ENCODE assay signal across 23 mouse cellular contexts in genomic region chr13:109827909-109828308, GRCm38 (mm10).
A peak's percentile ranks its signal among the peaks of the same experiment; 100 is the strongest.
DNase-seq lines count a peak whose midpoint lies in the region; ATAC-seq and TF ChIP-seq lines count a peak whose summit lies in the region.
"Had no signal": no experiment of that assay in that cellular context is flagged by ENCODE, and none has a peak within 500 bp of the region (broad histone marks: within the 10 kb centered on the region; RNA-seq: fewer than 3 reads in every experiment).

No protein-coding gene starts in this region.

- H3K27me3 ChIP-seq in liver, embryonic 14.5 days (ENCODE audit: control insufficient read depth, insufficient read depth, low read length): no peaks in the 10 kb centered on the region
- no peaks in the 10 kb centered on the region for H3K27me3 ChIP-seq in heart, embryonic 12.5 days (replicated peaks)
- H3K27me3 ChIP-seq: embryonic facial prominence, embryonic 12.5 days; forebrain, embryonic 12.5 days; hindbrain, embryonic 15.5 days; limb, embryonic 13.5 days; midbrain, embryonic 12.5 days; stomach, embryonic 15.5 days had no signal

- H3K4me3 ChIP-seq in liver, embryonic 14.5 days (ENCODE audit: insufficient read depth in 1 of 2, low read depth in 2 of 2, low read length in 2 of 2): no peak overlapping the region
- H3K4me3 ChIP-seq in heart, embryonic 12.5 days: no peak overlapping the region
- H3K4me3 ChIP-seq: embryonic facial prominence, embryonic 12.5 days; forebrain, embryonic 12.5 days; hindbrain, embryonic 15.5 days; limb, embryonic 13.5 days; midbrain, embryonic 12.5 days; stomach, embryonic 15.5 days had no signal

- no peaks in the 10 kb centered on the region for H3K36me3 ChIP-seq in liver, embryonic 14.5 days (replicated peaks; ENCODE audit: control insufficient read depth, insufficient read depth, low read depth)
- no peaks in the 10 kb centered on the region for H3K36me3 ChIP-seq in heart, embryonic 12.5 days
- H3K36me3 ChIP-seq: embryonic facial prominence, embryonic 12.5 days; forebrain, embryonic 12.5 days; hindbrain, embryonic 15.5 days; limb, embryonic 13.5 days; midbrain, embryonic 12.5 days; stomach, embryonic 15.5 days had no signal

- no peak overlapping the region for H3K27ac ChIP-seq in liver, embryonic 14.5 days
- H3K27ac ChIP-seq in heart, embryonic 12.5 days (ENCODE audit: poor library complexity, severe bottlenecking): no peak overlapping the region
- H3K27ac ChIP-seq: embryonic facial prominence, embryonic 12.5 days; forebrain, embryonic 12.5 days; hindbrain, embryonic 15.5 days; limb, embryonic 13.5 days; macrophage; midbrain, embryonic 12.5 days; stomach, embryonic 15.5 days had no signal

- H3K9me3 ChIP-seq in liver, embryonic 14.5 days (ENCODE audit: control insufficient read depth, low read length): no peaks in the 10 kb centered on the region
- no peaks in the 10 kb centered on the region for H3K9me3 ChIP-seq in heart, embryonic 12.5 days (replicated peaks)
- H3K9me3 ChIP-seq: embryonic facial prominence, embryonic 12.5 days; forebrain, embryonic 12.5 days; hindbrain, embryonic 15.5 days; limb, embryonic 13.5 days; midbrain, embryonic 12.5 days; stomach, embryonic 15.5 days had no signal

- H3K9ac ChIP-seq in liver, embryonic 14.5 days (replicated peaks): no peak overlapping the region
- H3K9ac ChIP-seq in heart, embryonic 12.5 days: no peak overlapping the region
- H3K9ac ChIP-seq: embryonic facial prominence, embryonic 12.5 days; forebrain, embryonic 12.5 days; hindbrain, embryonic 15.5 days; limb, embryonic 13.5 days; lung, embryonic 14.5 days; midbrain, embryonic 12.5 days; stomach, embryonic 15.5 days had no signal

- WGBS in liver, embryonic 14.5 days (ENCODE audit: insufficient replicate concordance): 58% methylated on average over 3 of the region's 3 CpGs
- WGBS in heart, embryonic 12.5 days: 89% methylated on average over 3 of the region's 3 CpGs

- peaks cover 5 to 13% of the 10 kb centered on the region in 2 experiments for H3K4me1 ChIP-seq in liver, embryonic 14.5 days (replicated peaks; ENCODE audit: control insufficient read depth in 2 of 2, insufficient read depth in 2 of 2, low read length in 1 of 2)
- H3K4me1 ChIP-seq in heart, embryonic 12.5 days (replicated peaks): peaks cover 22% of the 10 kb centered on the region

- H3K4me2 ChIP-seq in liver, embryonic 14.5 days (ENCODE audit: low read depth): no peak overlapping the region
- no peak overlapping the region for H3K4me2 ChIP-seq in heart, embryonic 12.5 days
- H3K4me2 ChIP-seq: embryonic facial prominence, embryonic 12.5 days; forebrain, embryonic 12.5 days; hindbrain, embryonic 15.5 days; limb, embryonic 13.5 days; lung, embryonic 14.5 days; midbrain, embryonic 12.5 days; stomach, embryonic 15.5 days had no signal

- peak; percentile 45; the same call in 1 of the 2 replicates for ATAC-seq in erythroid progenitor cell, adult 5-6 weeks (replicated peaks; ENCODE audit: low FRiP score, poor library complexity, severe bottlenecking)
- peak; percentile 50 for ATAC-seq in liver, embryonic 14.5 days (ENCODE audit: insufficient read depth)
- peak; percentile 62 for ATAC-seq in megakaryocyte-erythroid progenitor cell, adult 5-6 weeks (replicated peaks; ENCODE audit: low FRiP score, low TSS enrichment, poor library complexity, severe bottlenecking)
- no peak for ATAC-seq in heart, embryonic 12.5 days (ENCODE audit: insufficient number of reproducible peaks, low FRiP score)
- ATAC-seq: activated CD4-positive, CD25-positive, alpha-beta regulatory T cell, adult 4 months had no signal

- TF ChIP-seq EP300 in liver, embryonic 14.5 days (IDR thresholded peaks at IDR 0.05; ENCODE audit: low read depth): no peak

- peak; percentile 87 for DNase-seq in R1 (ENCODE audit: low read depth, low spot score)
- no peak for DNase-seq in liver, embryonic 14.5 days (ENCODE audit: low read depth in 3 of 3, low spot score in 3 of 3)
- no peak for DNase-seq in thymus, postnatal 14 days
- DNase-seq in lung, postnatal 25 days (ENCODE audit: low spot score): no peak
- DNase-seq: adrenal gland, adult 8-10 months; cerebellum, adult 2 months; cerebellum, postnatal 25 days; heart, postnatal 4 days; kidney, adult 9 months; kidney, postnatal 36 days; layer of hippocampus, adult 9-11 months; lung, embryonic 14.5 days had no signal

- no peak for TF ChIP-seq CTCF in liver, embryonic 14.5 days (IDR thresholded peaks at IDR 0.05; ENCODE audit: low read depth)
